Mouse (Mus musculus) cortical plate, adult 2 months (tissue): Measurements from ENCODE around the gene Vmn1r78.
"Not testable (repeated sequence)": the region's sequence is repeated elsewhere in the genome, so short reads cannot be mapped to it uniquely, and the experiment has no call there.

Experiments used
- CTCF ChIP-seq: fragments of 200-500 bp; IDR thresholded peaks from 2 replicates; pipeline ENCODE4 v1.5.1; 2011; ENCODE audit warnings: mild to moderate bottlenecking, control low read depth, low read length; ENCODE audit not compliant: insufficient read depth; ENCODE audit errors: extremely low read depth
- POLR2A ChIP-seq: fragments of 200-500 bp; IDR thresholded peaks from 2 replicates; pipeline ENCODE4 v1.6.1; 2011; ENCODE audit warnings: mild to moderate bottlenecking, low read length, control low read depth; ENCODE audit not compliant: insufficient read depth; ENCODE audit errors: extremely low read depth

GRCm38 (mm10) chr7:12172926-12173325 lies 22.9 kb downstream of the Vmn1r78 start:
- not testable (repeated sequence) for TF ChIP-seq CTCF, POLR2A
